Comparison of ENCODE assay signal across 17 mouse cellular contexts in genomic region chr17:57344029-57344707, GRCm38 (mm10). TPM values are rescaled to one million over a fixed set of nuclear protein-coding genes. Genes with fewer than 3 reads are reported as not detected.
DNase-seq lines count a peak whose midpoint lies in the region; ATAC-seq and TF ChIP-seq lines count a peak whose summit lies in the region.
"Had no signal": no experiment of that assay in that cellular context is flagged by ENCODE, and none has a peak within 500 bp of the region (broad histone marks: within the 10 kb centered on the region; RNA-seq: fewer than 3 reads in every experiment).

No protein-coding gene starts in this region.

- no peak overlapping the region for H3K4me2 ChIP-seq in liver, embryonic 13.5 days
- H3K4me2 ChIP-seq: embryonic facial prominence, embryonic 15.5 days; midbrain, embryonic 15.5 days; neural tube, embryonic 12.5 days had no signal

- no peak for TF ChIP-seq POLR2A in small intestine, adult 2 months (IDR thresholded peaks at IDR 0.05; ENCODE audit: low read depth, low read length)

- 0 out of 2 replicates have a peak overlapping the region, but pooled peaks have one; percentile 20 for H3K27ac ChIP-seq in liver, embryonic 13.5 days
- H3K27ac ChIP-seq in small intestine, adult 2 months (ENCODE audit: insufficient read depth, low read depth, low read length) = peak overlapping the region; percentile 65
- H3K27ac ChIP-seq: embryonic facial prominence, embryonic 15.5 days; gastrocnemius, adult 2 months; limb, embryonic 10.5 days; midbrain, embryonic 15.5 days; neural tube, embryonic 12.5 days had no signal

- no peak overlapping the region for H3K4me3 ChIP-seq in liver, embryonic 13.5 days (replicated peaks)
- H3K4me3 ChIP-seq in small intestine, adult 2 months (ENCODE audit: low read depth, low read length) = no peak overlapping the region
- H3K4me3 ChIP-seq: embryonic facial prominence, embryonic 15.5 days; gastrocnemius, adult 2 months; limb, embryonic 10.5 days; midbrain, embryonic 15.5 days; neural tube, embryonic 12.5 days had no signal

- H3K9me3 ChIP-seq in liver, embryonic 13.5 days (replicated peaks) = no peaks in the 10 kb centered on the region
- H3K9me3 ChIP-seq: embryonic facial prominence, embryonic 15.5 days; limb, embryonic 10.5 days; midbrain, embryonic 15.5 days; neural tube, embryonic 12.5 days had no signal

- 0 out of 2 replicates have a peak, but pooled peaks cover 2% of the 10 kb centered on the region for H3K4me1 ChIP-seq in liver, embryonic 13.5 days (replicated peaks)
- no peaks in the 10 kb centered on the region for H3K4me1 ChIP-seq in small intestine, adult 2 months (ENCODE audit: control insufficient read depth, insufficient read depth, insufficient read length, low read length)
- H3K4me1 ChIP-seq: embryonic facial prominence, embryonic 15.5 days; limb, embryonic 10.5 days; midbrain, embryonic 15.5 days; neural tube, embryonic 12.5 days had no signal

- DNase-seq in liver, embryonic 13.5 days = no peak
- DNase-seq in liver = no peak
- peak; percentile 70 to 73 for DNase-seq in B cell, adult 2 months
- no peak for DNase-seq in frontal cortex, postnatal 25 days (ENCODE audit: low spot score in 2 of 2)
- DNase-seq in layer of hippocampus, adult 8-10 months (ENCODE audit: low spot score in 2 of 2) = no peak
- DNase-seq in right cerebral cortex, postnatal 14 days = no peak
- DNase-seq: cerebellum, adult 11-12 months; gastrocnemius, adult 2 months; heart, postnatal 4 days had no signal

- 14% methylated on average over 2 of the region's 2 CpGs for WGBS in liver, embryonic 13.5 days (ENCODE audit: insufficient replicate concordance)
- 67% methylated on average over 2 of the region's 2 CpGs for WGBS in small intestine, adult 2 months

- H3K36me3 ChIP-seq in liver, embryonic 13.5 days = no peaks in the 10 kb centered on the region
- no peaks in the 10 kb centered on the region for H3K36me3 ChIP-seq in small intestine, adult 2 months (ENCODE audit: control insufficient read depth, insufficient read depth, low read length)
- H3K36me3 ChIP-seq: embryonic facial prominence, embryonic 15.5 days; limb, embryonic 10.5 days; midbrain, embryonic 15.5 days; neural tube, embryonic 12.5 days had no signal

- ATAC-seq in liver, embryonic 13.5 days (ENCODE audit: low read depth) = no peak
- peak; percentile 63 for ATAC-seq in granulocyte monocyte progenitor cell, adult 5-6 weeks (replicated peaks; ENCODE audit: poor library complexity, severe bottlenecking)
- ATAC-seq: forebrain, embryonic 14.5 days; inflammation-experienced regulatory T-cells, adult 6 months; midbrain, embryonic 15.5 days had no signal

- H3K9ac ChIP-seq in liver, embryonic 13.5 days = no peak overlapping the region
- H3K9ac ChIP-seq: embryonic facial prominence, embryonic 15.5 days; midbrain, embryonic 15.5 days; neural tube, embryonic 12.5 days had no signal

- TF ChIP-seq CTCF in small intestine, adult 2 months (IDR thresholded peaks at IDR 0.05; ENCODE audit: extremely low read depth, insufficient read length, insufficient replicate concordance, low read depth, low read length) = no peak

- no peaks in the 10 kb centered on the region for H3K27me3 ChIP-seq in liver, embryonic 13.5 days
- no peaks in the 10 kb centered on the region for H3K27me3 ChIP-seq in small intestine, adult 2 months (ENCODE audit: control insufficient read depth, insufficient read depth, low read length)
- H3K27me3 ChIP-seq: embryonic facial prominence, embryonic 15.5 days; midbrain, embryonic 15.5 days; neural tube, embryonic 12.5 days had no signal

RNA-seq across cellular contexts. Expression of gene Adgre1, which starts 14.3 kb away (rescaled TPM):
- polyA plus RNA-seq in liver, embryonic 13.5 days (2015; fragmentation: Nextera tagmentation; extraction: Ambion mirVana) = 17.0 and 20.5 TPM in 2 replicates
- total RNA-seq in granulocyte monocyte progenitor cell, adult 5-6 weeks (2014; fragmentation: Nextera tagmentation) = 6.5 and 10.5 TPM in 2 replicates
- total RNA-seq in granulocyte monocyte progenitor cell, adult 5-6 weeks (2017) = 11.5 and 15.5 TPM in 2 replicates
- 2.4 and 4.1 TPM in 2 replicates for polyA plus RNA-seq in small intestine, adult 2 months (2012; rRNA removed)
- total RNA-seq in layer of hippocampus, adult 8-10 months (2022) = 10 to 100 TPM in 2 of 4 experiments, 1 to 10 TPM in 2; 3.9 to 23.5 (median 10.2) TPM

Comparison
In these comparisons a context has a peak if more than half of its experiments do, and no peak if none do; other contexts are left out.
1. DNase-seq: peak in B cell, adult 2 months (2 of 2); none in liver, embryonic 13.5 days (single experiment), liver (single experiment), frontal cortex, postnatal 25 days (0 of 2), layer of hippocampus, adult 8-10 months (0 of 2) and right cerebral cortex, postnatal 14 days (single experiment).